Mouse (Mus musculus): Measurements from ENCODE around the gene Hip1. TPM values are rescaled to one million over a fixed set of nuclear protein-coding genes. Genes with fewer than 3 reads are reported as not detected.
"Not testable (repeated sequence)": the region's sequence is repeated elsewhere in the genome, so short reads cannot be mapped to it uniquely, and the experiment has no call there.

Gene Hip1
- polyA plus RNA-seq, 1 experiment, result 4.1 TPM

- WGBS, result 88% methylated on average over 16 of the region's 16 CpGs
- no peak for DNase-seq (ENCODE audit: low read depth, low spot score)
These were observed 87.0 kb downstream of the Hip1 start for GRCm38 (mm10) chr5:135457961-135458360.

GRCm38 (mm10) chr5:135456515-135456914 is 88.4 kb downstream of the Hip1 start:
- WGBS, result 92% methylated on average over 9 of the region's 9 CpGs
- no peak for DNase-seq (ENCODE audit: low read depth, low spot score)

GRCm38 (mm10) chr5:135454256-135454655 is 90.7 kb downstream of the Hip1 start:
- 97% methylated on average over 2 of the region's 2 CpGs for WGBS
- DNase-seq (ENCODE audit: low read depth, low spot score), result no peak

- 82% methylated on average over 5 of the region's 5 CpGs for WGBS
- not testable (repeated sequence) for DNase-seq (ENCODE audit: low read depth, low spot score)
These were observed 93.4 kb downstream of the Hip1 start for GRCm38 (mm10) chr5:135451559-135451958.

GRCm38 (mm10) chr5:135451100-135451499 is 93.8 kb downstream of the Hip1 start:
- 91% methylated on average over 8 of the region's 8 CpGs for WGBS
- DNase-seq (ENCODE audit: low read depth, low spot score), result no peak

GRCm38 (mm10) chr5:135445755-135446154 is 99.2 kb downstream of the Hip1 start:
- no peak for DNase-seq (ENCODE audit: low read depth, low spot score)
- 89% methylated on average over 8 of the region's 8 CpGs for WGBS

- WGBS, result 75% methylated on average over 7 of the region's 7 CpGs
These were observed 102.5 kb downstream of the Hip1 start for GRCm38 (mm10) chr5:135442430-135442829.

GRCm38 (mm10) chr5:135435039-135435438 is 109.9 kb downstream of the Hip1 start:
- no peak for DNase-seq (ENCODE audit: low read depth, low spot score)
- 93% methylated on average over 10 of the region's 10 CpGs for WGBS

More at GRCm38 (mm10) chr5:135442430-135442829, 102.5 kb downstream of the Hip1 start:
- no peak for DNase-seq (ENCODE audit: low read depth, low spot score)

GRCm38 (mm10) chr5:135433861-135434260 is 111.1 kb downstream of the Hip1 start:
- no peak for DNase-seq (ENCODE audit: low read depth, low spot score)
- WGBS, result 96% methylated on average over 4 of the region's 4 CpGs

- WGBS, result 81% methylated on average over 6 of the region's 6 CpGs
- DNase-seq (ENCODE audit: low read depth, low spot score), result no peak
These were observed 113.8 kb downstream of the Hip1 start for GRCm38 (mm10) chr5:135431111-135431510.

GRCm38 (mm10) chr5:135428786-135429185 is 116.1 kb downstream of the Hip1 start:
- DNase-seq (ENCODE audit: low read depth, low spot score), result no peak
- 71% methylated on average over 5 of the region's 5 CpGs for WGBS

GRCm38 (mm10) chr5:135410266-135410665 is 134.7 kb downstream of the Hip1 start:
- no peak for DNase-seq (ENCODE audit: low read depth, low spot score)
- WGBS, result 87% methylated on average over 9 of the region's 9 CpGs

- WGBS, result 77% methylated on average over 4 of the region's 4 CpGs
- no peak for DNase-seq (ENCODE audit: low read depth, low spot score)
These were observed 136.8 kb downstream of the Hip1 start for GRCm38 (mm10) chr5:135408114-135408513.

GRCm38 (mm10) chr5:135405437-135405836 is 139.5 kb downstream of the Hip1 start:
- no peak for DNase-seq (ENCODE audit: low read depth, low spot score)
- 76% methylated on average over 9 of the region's 9 CpGs for WGBS

- DNase-seq (ENCODE audit: low read depth, low spot score), result no peak
- 49% methylated on average over 20 of the region's 20 CpGs for WGBS
These were observed 140.3 kb downstream of the Hip1 start for GRCm38 (mm10) chr5:135404623-135405022.

- peak; percentile 51 for DNase-seq (ENCODE audit: low read depth, low spot score)
- 4% methylated on average over 2 of the region's 2 CpGs for WGBS
These were observed 144.7 kb downstream of the Hip1 start for GRCm38 (mm10) chr5:135400244-135400643.

- no peak for DNase-seq (ENCODE audit: low read depth, low spot score)
- WGBS, result 47% methylated on average over 6 of the region's 6 CpGs
These were observed 145.5 kb downstream of the Hip1 start for GRCm38 (mm10) chr5:135399382-135399781.

- DNase-seq (ENCODE audit: low read depth, low spot score), result no peak
- 57% methylated on average over 5 of the region's 5 CpGs for WGBS
These were observed 149.1 kb downstream of the Hip1 start for GRCm38 (mm10) chr5:135395826-135396225.

GRCm38 (mm10) chr5:135394004-135394823 is 150.7 kb downstream of the Hip1 start, which contains the start of gene Pom121:
Gene Pom121, minus strand, starts transcription at chr5:135394546.
- peak; percentile 47 for DNase-seq (ENCODE audit: low read depth, low spot score)
- under 1% methylated on average over 107 of the region's 110 CpGs for WGBS

GRCm38 (mm10) chr5:135383771-135384170 is 161.1 kb downstream of the Hip1 start:
- no peak for DNase-seq (ENCODE audit: low read depth, low spot score)
- 76% methylated on average over 10 of the region's 10 CpGs for WGBS

GRCm38 (mm10) chr5:135382746-135383145 is 162.2 kb downstream of the Hip1 start:
- WGBS, result 87% methylated on average over 7 of the region's 7 CpGs

More at GRCm38 (mm10) chr5:135382746-135383145, 162.2 kb downstream of the Hip1 start:
- DNase-seq (ENCODE audit: low read depth, low spot score), result no peak

Measured in large intestine, adult 2 months (tissue).